8 mouse cellular contexts compared by ENCODE assay signal in the genomic region with DNA sequence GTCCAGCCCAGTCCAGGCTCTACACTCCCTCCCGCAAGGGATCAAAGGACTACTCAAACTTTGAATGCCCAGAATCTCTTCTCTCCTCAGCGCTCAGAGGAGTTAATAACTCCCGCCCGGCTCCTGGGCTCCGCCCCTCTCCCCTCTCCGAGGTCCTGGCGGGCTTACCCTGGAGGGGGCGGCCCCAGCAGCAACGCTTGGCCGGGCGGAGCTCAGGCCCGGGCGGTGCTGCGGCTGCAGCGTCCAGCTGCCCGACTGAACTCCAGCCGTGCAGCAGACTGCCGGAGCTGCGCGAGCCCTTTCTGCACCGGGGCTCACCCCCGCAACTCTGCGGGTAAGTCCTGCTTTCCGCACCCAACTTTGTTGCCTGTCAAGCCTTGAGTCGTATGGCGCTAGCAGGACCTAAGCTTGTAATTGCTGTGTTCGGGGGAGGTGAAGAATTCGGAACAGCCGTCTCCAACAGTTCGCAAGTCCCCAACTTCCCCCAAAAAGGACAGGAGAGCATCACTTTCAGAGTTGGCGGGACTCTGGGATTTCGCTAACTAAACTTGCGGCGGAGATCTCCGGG. TPM values are rescaled to one million over a fixed set of nuclear protein-coding genes. Genes with fewer than 3 reads are reported as not detected.
DNase-seq lines count a peak whose midpoint lies in the region; ATAC-seq and TF ChIP-seq lines count a peak whose summit lies in the region.

TSS of gene Pias3 (plus strand) at position 187 of the 568 bp plus-strand sequence.

- under 1% methylated on average over 35 of the region's 35 CpGs for WGBS in heart, embryonic 12.5 days
- WGBS in kidney, postnatal 0 days, result under 1% methylated on average over 35 of the region's 35 CpGs
- under 1% methylated on average over 35 of the region's 35 CpGs for WGBS in liver, embryonic 15.5 days (ENCODE audit: insufficient replicate concordance)
- under 1% methylated on average over 35 of the region's 35 CpGs for WGBS in neural tube, embryonic 11.5 days
- WGBS in stomach, postnatal 0 days, result under 1% methylated on average over 35 of the region's 35 CpGs

- H3ac ChIP-seq in C2C12 (ENCODE audit: control insufficient read depth, insufficient read length, low read depth), result peak within 1 kb of the TSS; percentile 99

- H3K36me3 ChIP-seq in C2C12 (ENCODE audit: control insufficient read depth, insufficient read depth), result peaks cover 12% of the 10 kb centered on the region
- peaks cover 22% of the 10 kb centered on the region for H3K36me3 ChIP-seq in heart, embryonic 12.5 days
- no peaks in the 10 kb centered on the region; the same call in 1 of the 2 replicates for H3K36me3 ChIP-seq in kidney, postnatal 0 days (ENCODE audit: insufficient read depth, low read length)
- H3K36me3 ChIP-seq in liver, embryonic 15.5 days (replicated peaks), result peaks cover 5% of the 10 kb centered on the region; the same call in 1 of the 2 replicates
- no peaks in the 10 kb centered on the region; the same call in 1 of the 2 replicates for H3K36me3 ChIP-seq in neural tube, embryonic 11.5 days (ENCODE audit: control insufficient read depth, insufficient read depth, low read length)
- peaks cover 4% of the 10 kb centered on the region; the same call in 1 of the 2 replicates for H3K36me3 ChIP-seq in stomach, postnatal 0 days (ENCODE audit: control insufficient read depth, insufficient read depth, low read length)

- peak within 1 kb of the TSS; percentile 84 for H3K4me2 ChIP-seq in heart, embryonic 12.5 days
- H3K4me2 ChIP-seq in kidney, postnatal 0 days (ENCODE audit: low read length), result peak within 1 kb of the TSS; percentile 91
- H3K4me2 ChIP-seq in liver, embryonic 15.5 days, result peak within 1 kb of the TSS; percentile 96
- peak within 1 kb of the TSS; percentile 81 for H3K4me2 ChIP-seq in neural tube, embryonic 11.5 days (ENCODE audit: low read depth)
- peak within 1 kb of the TSS; percentile 78 for H3K4me2 ChIP-seq in stomach, postnatal 0 days (replicated peaks; ENCODE audit: low read depth)

- H3K27ac ChIP-seq in bone marrow macrophage, adult 2 months (ENCODE audit: insufficient read depth, low read depth, low read length), result peak within 1 kb of the TSS; percentile 53
- H3K27ac ChIP-seq in embryonic fibroblast, embryonic 13.5 days (ENCODE audit: insufficient read depth, low read length), result peak within 1 kb of the TSS; percentile 81
- H3K27ac ChIP-seq in heart, embryonic 12.5 days (ENCODE audit: poor library complexity, severe bottlenecking), result peak within 1 kb of the TSS; percentile 92
- peak within 1 kb of the TSS; percentile 92 for H3K27ac ChIP-seq in kidney, postnatal 0 days
- peak within 1 kb of the TSS; percentile 67 for H3K27ac ChIP-seq in liver, embryonic 15.5 days (replicated peaks)
- peak within 1 kb of the TSS; percentile 90 for H3K27ac ChIP-seq in neural tube, embryonic 11.5 days (ENCODE audit: low read depth, low read length)
- peak within 1 kb of the TSS; percentile 83 for H3K27ac ChIP-seq in stomach, postnatal 0 days (replicated peaks)

- DNase-seq in kidney, postnatal 0 days (ENCODE audit: low spot score), result peak; percentile 96
- DNase-seq in neural tube, embryonic 11.5 days (ENCODE audit: low spot score), result peak; percentile 87
- DNase-seq in stomach, postnatal 0 days (ENCODE audit: low spot score), result peak; percentile 91

- H3K4me1 ChIP-seq in bone marrow macrophage, adult 2 months (ENCODE audit: control insufficient read depth, insufficient read depth, low read length), result peaks cover 15% of the 10 kb centered on the region
- H3K4me1 ChIP-seq in embryonic fibroblast, embryonic 13.5 days (ENCODE audit: control insufficient read depth, insufficient read depth, low read length), result 0 out of 2 replicates have a peak, but pooled peaks cover 3% of the 10 kb centered on the region
- H3K4me1 ChIP-seq in heart, embryonic 12.5 days (replicated peaks), result peaks cover 34% of the 10 kb centered on the region
- peaks cover 10% of the 10 kb centered on the region for H3K4me1 ChIP-seq in kidney, postnatal 0 days (replicated peaks; ENCODE audit: insufficient read depth, low read length)
- peaks cover 25% of the 10 kb centered on the region for H3K4me1 ChIP-seq in liver, embryonic 15.5 days (replicated peaks)
- H3K4me1 ChIP-seq in neural tube, embryonic 11.5 days (ENCODE audit: control insufficient read depth, insufficient read depth, low read length), result peaks cover 9% of the 10 kb centered on the region; the same call in 1 of the 2 replicates
- H3K4me1 ChIP-seq in stomach, postnatal 0 days (replicated peaks; ENCODE audit: control insufficient read depth, insufficient read depth), result no peaks in the 10 kb centered on the region; the same call in 1 of the 2 replicates

- H3K4me3 ChIP-seq in C2C12 (ENCODE audit: insufficient read depth, poor library complexity, severe bottlenecking), result peak within 1 kb of the TSS; percentile 83
- peak within 1 kb of the TSS; percentile 93 for H3K4me3 ChIP-seq in bone marrow macrophage, adult 2 months (ENCODE audit: insufficient read depth, low read length)
- peak within 1 kb of the TSS; percentile 87 for H3K4me3 ChIP-seq in embryonic fibroblast, embryonic 13.5 days (ENCODE audit: insufficient read depth, low read length)
- peak within 1 kb of the TSS; percentile 76 for H3K4me3 ChIP-seq in heart, embryonic 12.5 days
- peak within 1 kb of the TSS; percentile 90 for H3K4me3 ChIP-seq in kidney, postnatal 0 days (replicated peaks; ENCODE audit: low read depth, low read length)
- H3K4me3 ChIP-seq in liver, embryonic 15.5 days (replicated peaks), result peak within 1 kb of the TSS; percentile 73
- peak within 1 kb of the TSS; percentile 85 for H3K4me3 ChIP-seq in neural tube, embryonic 11.5 days (ENCODE audit: low read depth, low read length)
- peak within 1 kb of the TSS; percentile 78 for H3K4me3 ChIP-seq in stomach, postnatal 0 days (ENCODE audit: low read depth, low read length)

- peaks cover 16% of the 10 kb centered on the region for H3K79me2 ChIP-seq in C2C12 (ENCODE audit: control insufficient read depth, insufficient read depth)

- H3K9ac ChIP-seq in heart, embryonic 12.5 days, result peak within 1 kb of the TSS; percentile 87
- H3K9ac ChIP-seq in kidney, postnatal 0 days (ENCODE audit: low read depth, low read length), result peak within 1 kb of the TSS; percentile 88
- H3K9ac ChIP-seq in liver, embryonic 15.5 days, result peak within 1 kb of the TSS; percentile 71
- peak within 1 kb of the TSS; percentile 79 for H3K9ac ChIP-seq in neural tube, embryonic 11.5 days (ENCODE audit: low read length)
- H3K9ac ChIP-seq in stomach, postnatal 0 days (ENCODE audit: low read length), result peak within 1 kb of the TSS; percentile 83

- no peak for TF ChIP-seq EP300 in stomach, postnatal 0 days (optimal IDR thresholded peaks at IDR 0.05)

- H3K27me3 ChIP-seq in C2C12 (ENCODE audit: control insufficient read depth, insufficient read depth, insufficient read length), result no peaks in the 10 kb centered on the region
- no peaks in the 10 kb centered on the region for H3K27me3 ChIP-seq in heart, embryonic 12.5 days (replicated peaks)
- no peaks in the 10 kb centered on the region for H3K27me3 ChIP-seq in kidney, postnatal 0 days (ENCODE audit: insufficient read depth, low read length)
- peaks cover 19% of the 10 kb centered on the region for H3K27me3 ChIP-seq in liver, embryonic 15.5 days
- H3K27me3 ChIP-seq in neural tube, embryonic 11.5 days (ENCODE audit: control insufficient read depth, insufficient read depth, low read length), result no peaks in the 10 kb centered on the region
- H3K27me3 ChIP-seq in stomach, postnatal 0 days (ENCODE audit: control insufficient read depth, insufficient read depth, low read length), result no peaks in the 10 kb centered on the region

- TF ChIP-seq POLR2A in bone marrow macrophage, adult 2 months (IDR thresholded peaks at IDR 0.05; ENCODE audit: borderline replicate concordance, low read depth, low read length), result no peak
- TF ChIP-seq POLR2A in embryonic fibroblast, embryonic 13.5 days (IDR thresholded peaks at IDR 0.05; ENCODE audit: low read depth, low read length), result peak; percentile 92

- peak; percentile 86 for ATAC-seq in heart, embryonic 12.5 days (ENCODE audit: insufficient number of reproducible peaks, low FRiP score)
- ATAC-seq in kidney, postnatal 0 days (replicated peaks; ENCODE audit: low FRiP score, low read depth), result peak; percentile 82
- ATAC-seq in liver, embryonic 15.5 days (ENCODE audit: insufficient read depth), result peak; percentile 66
- ATAC-seq in neural tube, embryonic 11.5 days (ENCODE audit: insufficient read depth, low FRiP score, low TSS enrichment), result peak; percentile 56
- peak; percentile 90 for ATAC-seq in stomach, postnatal 0 days (ENCODE audit: low FRiP score, low TSS enrichment)

- no peak for TF ChIP-seq CTCF in C2C12 (IDR thresholded peaks at IDR 0.05; ENCODE audit: control insufficient read depth, insufficient read depth, insufficient read length)
- TF ChIP-seq CTCF in bone marrow macrophage, adult 2 months (IDR thresholded peaks at IDR 0.05; ENCODE audit: low read depth, low read length), result no peak
- no peak for TF ChIP-seq CTCF in embryonic fibroblast, embryonic 13.5 days (IDR thresholded peaks at IDR 0.05; ENCODE audit: borderline replicate concordance, insufficient read depth, low read length)
- TF ChIP-seq CTCF in kidney, postnatal 0 days (IDR thresholded peaks at IDR 0.05; ENCODE audit: low read depth), result no peak
- TF ChIP-seq CTCF in stomach, postnatal 0 days (IDR thresholded peaks at IDR 0.05; ENCODE audit: low read depth), result 0 out of 2 replicates have a peak, but pooled peaks have one; percentile 6

- H3K79me3 ChIP-seq in C2C12 (ENCODE audit: low read depth), result peaks cover 8% of the 10 kb centered on the region

- H3K9me3 ChIP-seq in heart, embryonic 12.5 days (replicated peaks), result no peaks in the 10 kb centered on the region
- H3K9me3 ChIP-seq in kidney, postnatal 0 days (replicated peaks; ENCODE audit: low read length), result no peaks in the 10 kb centered on the region
- no peaks in the 10 kb centered on the region for H3K9me3 ChIP-seq in liver, embryonic 15.5 days (replicated peaks)
- H3K9me3 ChIP-seq in neural tube, embryonic 11.5 days (ENCODE audit: control insufficient read depth, low read length), result no peaks in the 10 kb centered on the region
- H3K9me3 ChIP-seq in stomach, postnatal 0 days (ENCODE audit: control insufficient read depth, low read length), result no peaks in the 10 kb centered on the region

TF ChIP-seq in C2C12, 6 proteins besides CTCF, POLR2A, EP300 and RAD21 (continues in another document):
- TF ChIP-seq MAX (IDR thresholded peaks at IDR 0.05) (no peak), USF1 (IDR thresholded peaks at IDR 0.05; ENCODE audit: low read depth) (no peak)

RNA-seq across cellular contexts. Expression of gene Pias3, which starts in this region (rescaled TPM):
- 19.2 TPM for polyA plus RNA-seq in C2C12 (2012; fragmentation: generic; extraction: Trizol)
- polyA plus RNA-seq in bone marrow macrophage, adult 2 months (2012; ENCODE audit: insufficient read depth, insufficient read length, missing spikeins), result 43.5 and 44.0 TPM in 2 replicates
- polyA plus RNA-seq in embryonic fibroblast, embryonic 13.5 days (2011; ENCODE audit: insufficient read length, low read depth, missing spikeins), result 40.9 and 46.0 TPM in 2 replicates
- polyA plus RNA-seq in heart, embryonic 12.5 days (2016; fragmentation: Nextera tagmentation; extraction: Ambion mirVana), result 42.0 and 43.3 TPM in 2 replicates
- 38.7 and 39.1 TPM in 2 replicates for polyA plus RNA-seq in kidney, postnatal 0 days (2015; fragmentation: Nextera tagmentation; extraction: Ambion mirVana)
- polyA plus RNA-seq in liver, embryonic 15.5 days (2015; fragmentation: Nextera tagmentation; extraction: Ambion mirVana), result 5.8 and 6.1 TPM in 2 replicates
- polyA plus RNA-seq in neural tube, embryonic 11.5 days (2014; fragmentation: Nextera tagmentation; extraction: Ambion mirVana), result 30.3 and 35.2 TPM in 2 replicates
- polyA plus RNA-seq in stomach, postnatal 0 days (2015; fragmentation: Nextera tagmentation; extraction: Ambion mirVana), result 23.4 and 27.1 TPM in 2 replicates

Comparison
In these comparisons a context has a peak if more than half of its experiments do, and no peak if none do; other contexts are left out.
1. Peak in every context shown above with its lines: DNase-seq, ATAC-seq, H3K4me3 ChIP-seq and H3K27ac ChIP-seq.